Mouse (Mus musculus) heart, adult 11 months (tissue): Measurements from ENCODE around the gene BC035044.
"Not testable (repeated sequence)": the region's sequence is repeated elsewhere in the genome, so short reads cannot be mapped to it uniquely, and the experiment has no call there.

Experiments
- DNase-seq: peaks from one replicate; pipeline ENCODE4 v3.0.0; 2022

The BC035044 gene

DNA sequence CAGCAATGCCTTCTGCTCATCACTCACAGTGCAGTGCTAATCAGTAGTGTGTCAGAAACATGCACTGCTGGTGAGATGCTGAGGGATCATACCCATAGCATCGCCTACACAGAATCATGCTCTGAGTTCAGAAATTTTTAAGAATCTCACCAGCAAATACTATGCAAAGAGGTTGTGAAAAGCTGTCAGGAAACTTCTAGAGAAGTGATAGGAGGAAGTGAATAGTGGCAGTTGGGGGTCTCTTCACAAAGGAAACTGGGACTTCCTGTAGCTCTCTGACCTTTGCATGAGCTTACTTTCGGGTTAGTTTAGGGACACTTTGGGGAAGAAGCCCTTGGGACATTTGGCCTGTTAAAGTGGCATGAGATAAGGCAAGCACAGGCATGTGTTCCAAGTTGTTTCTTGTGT is at the start of gene BC035044:
TSS of gene BC035044 (minus strand) at position 179 of the 408 bp plus-strand sequence.
- DNase-seq: peak; percentile 84

DNA sequence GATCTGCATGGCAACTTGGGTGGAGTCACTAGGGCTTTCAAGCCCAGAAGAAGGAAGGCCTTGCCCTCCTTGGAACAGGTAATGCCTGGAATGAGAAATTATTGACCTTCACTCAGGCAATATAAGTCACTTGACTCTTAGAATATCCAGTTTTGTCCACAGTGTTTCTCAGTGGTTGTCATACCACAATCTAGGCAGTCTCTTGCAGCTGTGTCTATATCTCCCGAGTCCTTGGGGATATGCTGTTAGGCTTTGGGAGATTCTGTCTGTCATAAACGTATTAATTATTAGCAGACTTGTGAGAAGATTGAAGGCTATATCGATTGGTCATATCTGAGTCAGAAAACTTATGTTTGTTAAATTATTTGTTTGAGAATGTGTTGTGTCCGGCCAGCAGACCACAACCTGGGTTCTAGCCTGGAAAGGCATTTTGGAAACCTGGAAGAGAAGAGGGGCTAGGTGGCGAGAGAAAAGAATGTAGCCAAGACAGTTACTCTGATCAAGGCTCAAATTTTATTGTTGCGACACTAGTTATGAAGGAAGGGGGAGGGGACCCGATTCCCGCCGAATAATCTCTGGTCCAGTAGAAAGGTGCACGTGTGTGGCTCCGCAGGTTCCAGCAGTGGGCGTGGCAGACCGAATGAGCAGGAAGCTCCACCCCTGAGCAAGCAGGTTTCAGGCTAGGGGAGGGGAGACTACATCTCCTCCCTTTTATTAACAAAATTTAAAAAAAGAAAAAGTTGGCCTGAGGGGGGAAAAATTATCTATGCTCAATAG is 45.2 kb upstream of the BC035044 start:
- not testable (repeated sequence) for DNase-seq

DNA sequence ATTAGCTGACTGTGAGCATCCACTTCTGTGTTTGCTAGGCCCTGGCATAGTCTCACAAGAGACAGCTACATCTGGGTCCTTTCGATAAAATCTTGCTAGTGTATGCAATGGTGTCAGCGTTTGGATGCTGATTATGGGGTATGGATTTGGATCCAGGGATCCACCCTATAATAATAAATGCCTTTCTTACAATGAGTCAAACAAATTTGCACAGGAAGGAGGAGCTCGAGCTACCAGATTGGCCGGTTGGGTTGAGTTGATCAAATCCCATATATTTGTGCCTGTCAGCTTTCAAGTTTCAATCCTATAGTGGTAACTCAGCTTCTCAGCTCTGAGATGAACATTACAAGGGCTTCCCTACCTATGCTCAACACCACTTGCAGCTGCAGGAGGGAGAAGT is 43.2 kb upstream of the BC035044 start, which contains the start of gene Clec2g:
TSS of gene Clec2g (plus strand) at position 301 of the 400 bp plus-strand sequence.
- not testable (repeated sequence) for DNase-seq

DNA sequence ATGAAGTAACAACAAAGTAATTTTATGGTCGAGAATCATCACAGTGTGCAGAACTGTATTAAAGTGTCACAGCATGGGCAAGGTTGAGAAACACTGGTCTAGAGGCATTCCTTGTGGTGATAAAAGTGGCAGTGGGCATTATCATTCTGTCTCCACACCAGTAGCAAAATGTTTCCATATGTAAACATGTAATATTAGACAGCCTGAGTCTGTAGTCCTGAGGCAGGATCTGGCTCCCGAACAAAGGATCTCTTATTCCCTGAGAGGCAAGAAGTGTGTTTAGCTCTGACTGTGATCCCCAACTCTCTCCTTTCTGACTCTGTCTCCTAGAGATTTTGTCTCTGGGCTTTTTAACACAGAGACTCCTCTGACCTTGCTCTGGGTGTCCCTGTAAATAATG is 42.1 kb upstream of the BC035044 start:
- DNase-seq: no peak

DNA sequence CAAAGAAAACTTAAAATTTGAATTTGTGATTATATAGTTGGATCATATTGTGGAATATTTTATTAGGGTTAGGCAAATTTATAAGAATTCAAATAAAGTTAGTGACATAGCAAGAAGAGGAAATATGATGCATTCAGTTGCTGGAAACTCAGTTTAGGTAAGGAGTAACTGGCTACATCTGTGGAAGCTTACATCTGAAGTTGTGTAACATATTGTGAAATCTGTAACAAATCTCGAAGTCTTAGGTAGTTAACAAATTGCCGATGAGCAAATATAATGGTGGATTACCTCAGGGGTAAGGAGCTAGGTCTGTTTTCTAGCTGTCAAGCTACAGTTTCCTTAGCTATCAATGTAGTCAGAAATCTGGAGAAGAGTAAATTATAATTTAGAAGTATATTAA is 26.4 kb upstream of the BC035044 start:
- no peak for DNase-seq

DNA sequence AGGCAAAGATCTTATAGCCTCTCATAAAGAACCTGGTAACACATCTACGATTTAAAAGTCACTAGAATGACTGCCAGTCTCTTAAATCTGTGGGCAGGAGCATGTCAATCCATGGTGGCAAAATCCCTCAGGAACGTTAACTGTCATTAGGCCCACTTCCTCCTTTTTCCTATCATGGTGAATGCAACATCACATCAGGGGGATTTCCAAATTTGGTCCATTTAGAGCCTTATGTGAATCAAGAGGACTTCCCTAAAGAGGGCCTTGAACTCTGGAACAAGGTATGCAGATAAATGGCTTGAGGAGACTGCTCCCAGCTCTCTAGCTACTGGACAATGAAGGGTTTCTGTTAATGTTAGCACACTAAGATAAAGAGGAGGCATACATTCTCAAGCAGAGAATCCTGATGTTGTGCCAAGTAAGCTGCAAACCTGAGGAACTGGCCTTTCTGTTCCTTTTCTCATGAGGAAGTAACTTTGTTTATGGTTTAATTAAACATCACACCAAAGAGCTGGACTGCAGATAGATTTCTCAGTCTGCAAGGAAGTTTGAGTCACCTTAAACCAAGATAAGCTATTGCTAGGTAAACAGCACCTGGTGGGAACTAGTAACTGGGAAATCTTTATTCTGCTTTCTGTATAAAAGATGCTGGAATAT is 22.8 kb upstream of the BC035044 start:
- DNase-seq: no peak

DNA sequence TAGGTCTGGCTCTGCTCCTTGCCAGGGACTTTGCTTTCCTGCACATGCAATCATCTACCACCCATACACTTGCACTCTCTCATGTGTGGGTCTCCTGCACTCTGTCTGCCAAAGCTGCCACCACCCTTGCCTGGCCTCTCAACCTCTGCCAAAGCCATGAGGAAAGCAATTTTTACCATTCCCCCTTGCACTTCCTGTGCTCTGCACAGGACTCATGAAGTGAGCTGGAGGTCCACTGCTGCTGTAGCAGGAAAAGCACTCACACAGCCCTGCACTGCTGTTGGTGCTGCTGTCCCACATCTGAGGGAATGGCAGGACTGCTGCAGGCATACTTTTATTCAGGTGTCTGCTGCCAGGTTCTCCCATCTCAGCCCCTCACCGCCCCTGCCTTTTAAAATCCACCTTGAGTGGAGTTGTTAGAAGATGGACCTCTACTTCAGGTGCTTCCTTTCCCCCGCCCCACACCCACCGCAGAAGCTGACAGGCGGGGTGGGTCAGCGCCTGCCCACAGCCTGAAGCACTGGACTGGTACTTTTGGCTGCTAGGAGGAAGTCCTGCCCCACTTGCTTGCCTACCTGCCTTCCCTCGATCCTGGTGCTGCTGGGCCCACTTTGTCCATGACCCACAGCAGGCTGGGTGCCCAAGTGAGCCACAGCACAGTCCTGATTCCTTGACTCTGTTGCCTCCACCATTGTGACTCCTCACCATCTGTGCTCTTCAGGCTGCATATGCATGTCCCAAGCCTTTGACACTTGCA is 10.0 kb upstream of the BC035044 start:
- not testable (repeated sequence) for DNase-seq

DNA sequence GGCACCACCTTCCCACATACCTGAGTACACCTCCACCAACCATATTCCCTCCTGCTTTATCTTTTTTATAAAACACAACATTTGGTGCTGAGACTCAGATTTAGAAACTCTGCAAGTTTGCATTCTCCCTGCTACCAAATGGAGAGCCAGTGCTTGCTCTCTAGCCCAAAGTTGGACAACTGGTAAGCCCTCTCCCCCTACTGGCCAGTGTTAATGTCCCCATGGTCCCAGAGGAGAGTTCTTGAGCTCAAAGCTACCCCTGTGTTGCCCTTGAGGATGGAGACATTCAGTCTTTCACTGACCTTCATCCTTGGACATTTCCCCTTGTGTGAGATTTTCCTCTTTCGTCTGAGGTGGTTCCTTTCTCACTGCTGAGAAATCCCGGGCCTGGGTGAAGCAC is 9.1 kb upstream of the BC035044 start:
- DNase-seq: no peak

DNA sequence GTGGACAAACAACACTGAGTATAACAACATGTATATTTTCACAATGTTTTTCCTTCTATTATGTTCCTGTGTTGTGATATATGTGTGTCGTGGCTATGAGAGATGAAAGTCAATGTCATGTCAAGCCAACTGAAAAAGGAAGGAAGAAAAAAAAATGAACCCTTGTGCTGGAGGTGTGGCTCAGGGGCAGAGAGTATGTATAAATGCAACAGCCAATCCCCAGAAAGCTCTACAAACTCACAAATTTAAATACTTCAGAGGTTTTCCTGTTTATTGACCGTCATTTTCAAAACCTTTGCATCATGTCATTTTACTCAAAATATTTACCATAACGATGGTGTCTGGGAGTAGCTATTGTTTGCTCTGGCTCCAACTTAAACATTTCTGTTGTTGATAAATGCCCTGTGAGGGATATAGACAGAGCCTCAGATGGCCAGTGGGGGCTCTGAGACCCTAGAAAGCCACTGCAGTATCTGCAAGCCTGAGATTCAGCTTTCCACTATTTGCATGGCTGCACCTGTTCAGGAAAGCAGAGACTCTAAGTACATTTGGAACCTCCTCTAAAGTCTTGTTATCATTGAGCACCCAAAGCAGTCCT is 4.6 kb upstream of the BC035044 start:
- DNase-seq: no peak

DNA sequence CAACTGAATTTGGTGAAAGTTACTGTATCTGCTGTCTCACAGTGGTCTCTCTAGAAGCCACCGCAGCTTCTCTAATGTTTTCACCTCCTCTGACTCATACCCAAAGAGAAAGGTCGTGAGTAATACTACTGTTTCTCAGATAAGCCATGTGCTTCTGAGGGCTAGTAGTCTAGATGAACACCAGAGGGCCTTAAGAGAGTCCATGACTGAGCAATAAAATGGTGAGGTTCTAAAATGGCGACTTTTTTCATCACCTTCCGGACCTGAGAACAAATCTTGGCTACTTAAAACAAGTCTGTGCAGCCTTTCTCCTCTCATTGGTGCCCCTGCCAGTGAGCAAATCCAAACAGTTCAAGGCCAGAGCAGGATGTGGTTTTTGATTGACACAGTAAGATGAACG is 2.1 kb downstream of the BC035044 start:
- no peak for DNase-seq

DNA sequence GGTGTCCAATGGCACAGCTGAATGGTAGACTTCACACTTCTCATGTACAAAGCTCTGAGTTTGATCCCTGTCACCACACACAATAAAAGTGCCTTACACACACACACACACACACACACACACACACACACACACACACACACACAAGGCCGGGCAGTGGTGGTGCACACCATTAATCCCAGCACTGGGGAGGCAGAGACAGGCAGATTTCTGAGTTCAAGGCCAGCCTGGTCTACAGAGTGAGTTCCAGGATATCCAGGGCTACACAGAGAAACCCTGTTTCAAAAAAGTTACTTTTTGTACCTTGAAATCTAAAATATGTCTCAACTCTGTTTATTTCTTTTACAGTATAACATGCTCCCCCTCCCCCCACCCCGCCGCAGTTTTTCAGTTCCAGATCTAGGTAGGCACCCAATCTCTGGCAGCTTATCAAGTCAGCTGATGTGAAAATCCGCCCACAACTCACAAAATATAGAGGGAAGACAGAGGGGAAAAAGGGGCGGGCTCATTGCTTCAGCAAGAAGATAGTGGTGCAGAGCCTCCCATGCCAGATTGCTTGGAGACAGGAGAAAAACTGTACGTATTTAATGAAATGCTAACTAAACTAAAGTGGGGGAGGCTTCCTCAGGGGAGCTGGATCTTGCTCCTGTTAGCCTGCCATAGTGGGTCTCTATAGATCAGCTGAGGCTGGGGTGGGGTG is 3.7 kb downstream of the BC035044 start, which contains the start of gene Clec2i:
TSS of gene Clec2i (plus strand) at position 498 of the 700 bp plus-strand sequence.
- DNase-seq: peak; percentile 87

DNA sequence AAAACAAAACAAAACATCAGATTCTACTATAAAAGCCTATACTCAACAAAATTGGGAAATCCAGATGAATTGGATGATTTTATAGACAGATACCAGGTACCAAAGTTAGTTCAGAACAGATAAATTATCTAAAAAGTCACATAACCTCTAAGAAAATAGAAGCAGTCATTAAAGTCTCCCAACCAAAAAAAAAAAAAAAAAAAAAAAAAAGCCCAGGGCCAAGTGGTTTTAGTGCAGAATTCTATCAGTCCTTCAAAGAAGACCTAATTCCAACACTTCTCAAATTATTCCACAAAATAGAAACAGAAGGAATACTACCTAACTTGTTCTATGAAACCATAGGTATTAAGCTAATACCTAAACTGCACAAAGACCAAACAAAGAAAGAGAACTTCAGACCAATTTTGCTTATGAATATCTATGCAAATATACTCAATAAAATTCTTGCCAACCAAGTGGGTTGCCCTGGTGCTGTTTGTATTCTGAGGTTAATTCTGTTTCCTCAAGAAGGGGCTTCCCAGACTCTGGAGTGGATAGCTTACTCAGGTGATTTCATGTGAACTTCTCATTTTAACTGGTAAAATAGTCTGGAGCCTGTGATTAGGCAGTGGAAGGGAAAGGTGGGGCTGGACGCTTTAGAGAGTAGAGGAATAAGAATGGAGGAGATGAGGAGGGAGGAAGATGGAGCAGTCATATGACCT is 18.9 kb downstream of the BC035044 start:
- peak; percentile 35 for DNase-seq

DNA sequence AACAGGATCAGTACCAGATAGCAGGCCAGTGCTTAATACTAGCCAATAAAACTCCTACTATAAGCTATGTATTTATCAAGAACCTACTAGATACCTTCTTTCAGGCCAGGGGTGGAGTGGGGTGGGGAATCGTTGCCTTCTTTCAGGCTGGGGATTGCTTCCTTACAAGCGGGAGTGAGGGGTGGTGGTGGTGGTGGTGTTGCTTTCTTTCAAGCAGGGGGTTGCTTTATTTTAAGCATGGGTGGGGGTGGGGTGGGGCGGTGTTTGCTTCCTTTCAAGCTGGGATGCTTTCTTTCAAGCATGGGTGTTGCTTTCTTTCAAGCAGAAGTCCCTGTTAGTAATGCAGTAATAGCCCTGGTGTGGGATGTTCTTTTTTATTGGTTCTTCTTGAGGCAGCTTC is 22.1 kb downstream of the BC035044 start:
- peak; percentile 59 for DNase-seq

DNA sequence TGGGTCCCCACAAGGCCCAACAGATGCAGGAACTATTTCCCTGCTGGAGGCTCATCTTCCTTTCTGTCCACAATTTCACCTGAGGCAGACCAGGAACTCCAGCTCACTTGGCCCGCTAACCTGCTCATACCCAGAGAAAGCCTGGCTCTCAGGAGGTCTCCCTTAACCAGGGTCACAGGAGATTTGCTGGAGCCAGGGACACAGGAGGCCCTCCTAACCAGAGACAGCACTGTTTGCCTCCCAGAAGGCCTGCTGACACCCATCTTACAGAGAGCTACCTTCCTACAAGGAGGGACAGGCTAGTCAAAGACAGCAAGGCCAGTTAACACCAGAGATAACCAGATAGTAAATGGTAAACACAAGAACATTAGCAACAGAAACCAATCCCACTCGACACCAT is 33.0 kb downstream of the BC035044 start:
- DNase-seq: peak; percentile 83

DNA sequence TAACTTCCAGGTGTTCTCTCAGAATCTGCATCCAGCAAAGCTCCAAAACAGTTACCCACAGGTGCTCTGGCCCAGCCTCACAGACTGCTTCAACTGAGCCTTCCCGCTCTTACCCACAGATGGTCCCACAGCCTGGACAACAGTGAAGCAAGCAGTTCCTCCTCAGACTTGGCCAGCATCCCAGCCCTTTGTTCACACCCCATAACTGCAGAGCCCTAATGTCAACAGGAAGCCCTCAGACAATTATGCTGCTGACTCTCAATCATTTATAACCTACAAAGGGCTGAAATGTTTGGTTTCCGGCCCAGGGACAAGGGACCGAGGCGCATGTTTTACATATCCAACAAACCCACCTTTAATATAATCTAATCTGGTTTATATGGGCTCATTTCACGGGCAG is 34.7 kb downstream of the BC035044 start:
- peak; percentile 99 for DNase-seq

DNA sequence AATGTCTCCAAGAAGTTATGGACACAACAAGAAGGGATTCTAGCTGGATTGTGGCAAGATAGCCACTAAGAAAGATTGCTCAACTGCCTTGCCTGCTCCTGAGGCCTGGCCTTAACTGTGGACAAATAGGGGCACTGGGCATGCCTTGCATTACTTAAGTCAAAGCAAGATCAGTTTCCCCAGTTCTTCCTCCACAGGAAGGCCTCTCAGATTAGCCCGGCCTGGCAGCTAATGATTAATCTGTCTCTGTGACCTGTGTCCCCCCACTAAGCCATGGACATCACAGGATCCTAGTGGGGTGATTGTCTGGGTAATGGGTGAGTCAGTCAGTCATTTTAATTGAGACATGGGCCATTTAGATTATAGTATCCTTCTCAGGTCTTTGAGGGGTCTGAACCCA is 35.4 kb downstream of the BC035044 start:
- peak; percentile 85 for DNase-seq

DNA sequence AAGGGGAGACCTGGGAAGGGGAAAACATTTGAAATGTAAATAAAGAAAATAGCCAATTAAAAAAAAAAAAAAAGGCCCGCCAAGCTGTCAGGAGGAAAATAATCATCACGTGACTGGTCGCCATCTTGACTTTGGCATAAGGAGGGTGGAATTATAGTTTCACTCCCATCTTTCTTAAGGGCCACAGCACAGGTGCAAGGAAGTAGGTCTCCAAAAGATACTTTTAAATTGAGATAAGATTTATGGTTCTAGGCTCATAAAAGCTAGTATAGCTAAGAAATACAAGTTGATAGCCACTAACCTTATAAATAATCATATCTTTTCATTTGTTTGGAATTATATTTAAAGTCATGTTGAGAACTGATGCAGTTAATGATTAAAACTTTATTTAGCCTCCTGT is 36.0 kb downstream of the BC035044 start:
- DNase-seq: no peak

DNA sequence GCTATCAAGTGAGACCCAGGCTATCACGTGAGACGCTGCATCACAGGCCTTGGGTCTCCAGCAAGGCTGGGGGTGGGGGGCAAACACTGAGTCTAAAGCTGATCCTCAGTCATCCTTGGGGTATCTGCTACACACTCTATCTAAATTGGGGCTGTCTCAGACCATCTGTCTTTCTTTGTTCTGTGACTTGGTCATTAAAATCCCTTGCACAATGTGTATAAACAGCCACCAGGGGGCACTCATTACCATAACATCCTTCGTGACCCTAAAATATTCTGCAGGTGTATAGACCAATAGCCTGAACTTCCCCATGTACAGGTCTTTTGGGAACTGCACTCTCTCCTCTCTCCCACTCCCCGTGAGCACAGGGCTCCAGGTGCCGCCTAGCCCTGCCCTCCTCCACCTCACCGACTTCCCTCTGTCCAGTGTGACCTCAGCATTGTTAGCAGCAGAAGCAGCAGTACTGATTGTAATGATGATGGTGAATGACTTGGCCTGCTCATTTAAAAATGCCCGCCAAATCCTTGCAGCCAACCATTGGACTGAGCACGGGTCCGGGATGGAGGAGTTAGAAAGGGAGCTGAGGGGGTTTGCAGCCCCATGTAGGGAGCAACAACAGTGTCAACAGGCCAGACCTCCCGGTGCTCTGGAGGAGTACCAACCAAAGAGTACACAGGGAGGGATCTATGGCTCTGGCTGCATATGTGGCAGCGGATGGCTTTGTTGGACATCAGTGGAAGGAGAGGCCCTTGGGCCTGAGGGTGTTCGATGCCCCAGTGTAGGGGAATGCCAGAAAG is 36.7 kb downstream of the BC035044 start:
- peak; percentile 94 for DNase-seq

DNA sequence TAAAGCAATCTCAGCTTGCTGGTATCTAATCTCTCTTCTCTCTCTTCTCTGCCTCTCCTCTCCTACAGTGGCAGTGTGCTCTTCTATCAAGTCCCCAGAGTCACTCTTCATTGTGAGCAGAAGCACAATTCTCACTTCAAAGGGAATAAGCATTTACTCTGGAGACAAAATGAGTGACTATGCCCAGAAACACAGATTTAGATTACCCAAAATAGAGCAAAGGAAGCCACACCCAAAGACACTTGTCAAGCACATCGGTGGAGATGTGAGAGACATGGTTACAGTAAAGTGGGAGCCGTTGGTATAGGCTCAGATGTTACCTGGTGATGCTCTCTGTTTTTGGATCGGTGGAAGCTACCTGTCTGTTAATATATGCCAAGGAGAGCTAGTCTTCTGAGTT is 38.2 kb downstream of the BC035044 start:
- peak; percentile 44 for DNase-seq

DNA sequence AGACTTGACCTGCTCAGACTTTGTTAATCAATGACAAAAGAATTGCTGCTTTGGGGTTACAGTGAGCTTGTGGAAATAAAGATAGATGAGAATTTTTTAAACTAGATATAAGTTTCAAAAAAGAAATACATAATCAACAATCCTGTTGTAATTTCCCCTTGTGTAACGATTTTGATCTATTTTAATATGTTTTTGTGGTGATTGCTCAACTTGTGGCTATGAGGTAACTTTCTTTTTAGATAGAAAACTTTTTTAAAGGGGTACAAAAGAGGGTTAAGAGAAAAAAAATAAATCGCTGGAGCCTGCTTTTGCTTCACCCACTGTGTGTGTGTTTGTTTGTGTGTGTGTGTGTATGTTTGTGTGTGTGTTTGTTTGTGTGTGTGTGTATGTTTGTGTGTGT is 39.8 kb downstream of the BC035044 start:
- no peak for DNase-seq

DNA sequence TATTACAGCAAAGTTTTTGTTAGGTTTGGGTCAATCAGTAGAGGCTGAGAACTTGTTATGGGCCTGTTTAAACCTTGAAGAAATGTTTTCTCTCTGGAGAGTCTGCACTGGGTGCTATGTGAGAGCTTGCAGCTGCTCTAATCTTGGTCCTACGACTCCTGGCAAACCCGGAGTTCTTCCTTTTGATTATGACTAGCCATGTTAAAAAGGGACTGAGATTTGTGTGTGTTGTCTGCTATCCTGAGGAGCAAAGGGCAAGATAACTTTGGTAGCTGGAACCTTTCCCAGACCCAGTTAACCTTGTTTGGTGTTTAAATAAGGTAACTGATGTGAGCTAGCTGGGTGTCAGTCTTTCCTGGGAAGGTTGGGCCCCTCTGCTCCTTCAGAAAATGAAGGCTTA is 40.3 kb downstream of the BC035044 start:
- DNase-seq: peak; percentile 88
